Mouse (Mus musculus) limb, embryonic 12.5 days (tissue): Measurements from ENCODE around the gene Wdr93. TPM values are rescaled to one million over a fixed set of nuclear protein-coding genes. Genes with fewer than 3 reads are reported as not detected.

Source experiments
- ATAC-seq: fragments of 200-750 bp; cut with Nextera tagmentation; 2 replicates; pipeline ENCODE4 v1.8.0; 2017; ENCODE audit warnings: low read depth, moderate TSS enrichment; ENCODE audit not compliant: insufficient number of reproducible peaks, insufficient read depth, low FRiP score, low TSS enrichment
- H3K27ac ChIP-seq: fragments of 300-500 bp; sonication (generic); 2 replicates; pipeline ENCODE4 v1.5.1; 2016; ENCODE audit warnings: mild to moderate bottlenecking, moderate library complexity
- H3K27me3 ChIP-seq: fragments of 300-500 bp; sonication (generic); 2 replicates; pipeline ENCODE4 v1.6.1; 2016; ENCODE audit warnings: mild to moderate bottlenecking, moderate library complexity
- H3K36me3 ChIP-seq: fragments of 300-500 bp; sonication (generic); 2 replicates; pipeline ENCODE4 v1.6.1; 2016; ENCODE audit warnings: mild to moderate bottlenecking, moderate library complexity
- H3K4me1 ChIP-seq: fragments of 300-500 bp; sonication (generic); replicated peaks from 2 replicates; pipeline ENCODE4 v1.6.1; 2016
- H3K4me2 ChIP-seq: fragments of 300-500 bp; sonication (generic); 2 replicates; pipeline ENCODE4 v1.6.1; 2016; ENCODE audit warnings: mild to moderate bottlenecking, moderate library complexity
- H3K4me3 ChIP-seq: fragments of 300-500 bp; sonication (generic); replicated peaks from 2 replicates; pipeline ENCODE4 v1.5.1; 2016; ENCODE audit warnings: mild to moderate bottlenecking
- H3K9ac ChIP-seq: fragments of 300-500 bp; sonication (generic); replicated peaks from 2 replicates; pipeline ENCODE4 v1.6.1; 2016; ENCODE audit warnings: mild to moderate bottlenecking, moderate library complexity
- H3K9me3 ChIP-seq: fragments of 300-500 bp; sonication (generic); 2 replicates; pipeline ENCODE4 v1.6.1; 2016; ENCODE audit warnings: mild to moderate bottlenecking, moderate library complexity
- WGBS: fragments of 180-500 bp; shearing (Covaris S2); methylation state at CpG from one replicate; pipeline ENCODE4 v1.1.7; 2016; 5-methylcytosine and 5-hydroxymethylcytosine counted together
- polyA plus RNA-seq: library from polyadenylated mRNA; unstranded; fragments of >200 nt; fragmentation: Nextera tagmentation; extraction: Ambion mirVana; gene quantifications from 2 replicates; pipeline ENCODE4 v1.2.1, GENCODE M21; 2016

The Wdr93 gene
- polyA plus RNA-seq, 1 experiment from 2014 or later, result 0.35 TPM

DNA sequence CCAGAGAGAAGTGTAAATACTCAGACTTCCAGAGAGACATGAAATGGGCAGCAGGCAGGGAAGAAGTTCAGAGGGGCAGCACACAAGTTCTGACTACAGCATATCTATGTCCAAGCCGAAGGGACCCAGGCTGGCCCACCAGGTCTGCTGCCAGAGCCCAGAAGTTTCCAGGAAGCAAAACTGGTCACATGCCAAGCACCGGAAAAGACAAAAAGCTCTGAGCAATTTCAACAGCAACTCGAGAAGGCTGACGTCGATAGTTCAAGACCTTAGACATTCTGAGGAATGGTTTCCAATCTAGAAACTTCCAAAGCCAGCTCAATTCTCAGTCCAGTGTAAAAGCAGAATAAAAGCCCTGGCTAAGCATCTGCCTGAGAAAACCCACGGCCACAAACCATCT is 88.6 kb downstream of the Wdr93 start:
- no peak for ATAC-seq
- WGBS, result 77% methylated on average over 6 of the region's 6 CpGs
- no peak overlapping the region for H3K4me3 ChIP-seq
- no peak overlapping the region for H3K4me2 ChIP-seq
- no peaks in the 10 kb centered on the region for H3K9me3 ChIP-seq
- no peaks in the 10 kb centered on the region for H3K27me3 ChIP-seq
- H3K27ac ChIP-seq, result no peak overlapping the region
- H3K9ac ChIP-seq, result no peak overlapping the region
- H3K36me3 ChIP-seq, result peaks cover 41% of the 10 kb centered on the region
- no peaks in the 10 kb centered on the region for H3K4me1 ChIP-seq

DNA sequence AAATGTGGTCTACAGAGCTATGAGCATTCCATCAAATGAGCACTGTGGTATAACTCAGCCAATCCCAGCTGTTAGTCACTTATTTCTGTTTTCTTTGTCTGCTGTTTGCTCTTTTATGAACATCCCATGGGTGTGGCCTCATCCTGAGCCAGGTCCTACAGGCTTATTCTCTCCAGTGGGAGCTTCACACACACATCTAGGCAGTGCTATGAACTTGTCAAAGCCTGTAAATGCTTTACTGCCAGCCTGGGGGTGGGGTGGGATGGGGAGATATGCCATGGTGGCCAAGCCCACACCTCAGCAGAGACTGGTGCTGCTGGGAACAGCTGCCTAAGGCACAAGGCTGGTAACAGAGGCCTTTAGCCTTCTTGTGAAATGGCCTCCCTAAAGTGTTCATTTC is 90.0 kb downstream of the Wdr93 start:
- Histone ChIP-seq H3K9me3 (no peaks in the 10 kb centered on the region), H3K4me2 (no peak overlapping the region), H3K9ac (no peak overlapping the region), H3K4me3 (no peak overlapping the region), H3K4me1 (no peaks in the 10 kb centered on the region), H3K27me3 (no peaks in the 10 kb centered on the region), H3K27ac (no peak overlapping the region), H3K36me3 (peaks cover 29% of the 10 kb centered on the region)
- no peak for ATAC-seq

DNA sequence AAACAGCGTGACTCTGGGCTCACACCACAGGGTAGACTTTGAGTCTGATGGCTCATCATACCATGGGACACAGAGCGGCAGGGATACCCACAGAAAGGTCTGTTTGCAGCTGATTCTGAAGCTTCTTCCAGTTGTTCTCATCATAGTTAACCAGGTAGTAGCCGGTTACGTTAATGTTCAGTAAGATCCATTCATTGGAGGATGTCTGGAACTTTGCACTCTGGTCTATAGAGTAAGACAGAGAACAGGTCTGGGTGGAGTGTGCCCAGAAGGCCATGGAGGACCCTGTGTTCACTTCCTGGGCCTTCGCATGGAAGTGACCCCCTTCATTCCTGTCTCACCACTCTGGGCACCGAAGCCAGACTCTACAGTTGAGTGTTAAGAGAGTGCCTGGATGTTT is 92.2 kb downstream of the Wdr93 start:
- H3K4me1 ChIP-seq, result no peaks in the 10 kb centered on the region
- no peak overlapping the region for H3K27ac ChIP-seq
- no peak overlapping the region for H3K4me3 ChIP-seq
- ATAC-seq, result no peak
- peaks cover 38% of the 10 kb centered on the region for H3K36me3 ChIP-seq
- no peak overlapping the region for H3K4me2 ChIP-seq
- WGBS, result 92% methylated on average over 6 of the region's 6 CpGs
- no peaks in the 10 kb centered on the region for H3K9me3 ChIP-seq
- no peaks in the 10 kb centered on the region for H3K27me3 ChIP-seq
- H3K9ac ChIP-seq, result no peak overlapping the region

Other genes with a start within 250 kb of the Wdr93 start
- 0.15 TPM in 1 of 2 replicates, not detected in the other for gene Rhcg, start 125.5 kb upstream of the Wdr93 start, polyA plus RNA-seq
- gene Ticrr, start 83.0 kb upstream of the Wdr93 start, polyA plus RNA-seq, result 14.2 and 16.6 TPM in 2 replicates
- gene Kif7, start 27.4 kb upstream of the Wdr93 start, polyA plus RNA-seq, result 10.9 and 11.1 TPM in 2 replicates
- gene Plin1, start 10.3 kb upstream of the Wdr93 start, polyA plus RNA-seq, result not detected in 2 replicates
- 12.2 and 12.9 TPM in 2 replicates for gene Pex11a, start within 50 bp of the Wdr93 start, polyA plus RNA-seq
- not detected in 2 replicates for gene Mesp1, start 50.6 kb downstream of the Wdr93 start, polyA plus RNA-seq
- 0.14 and 0.32 TPM in 2 replicates for gene Mesp2, start 67.6 kb downstream of the Wdr93 start, polyA plus RNA-seq
- 10.6 and 11.9 TPM in 2 replicates for gene Anpep, start 117.9 kb downstream of the Wdr93 start, polyA plus RNA-seq
- gene Ap3s2, start 177.5 kb downstream of the Wdr93 start, polyA plus RNA-seq, result 32.0 and 36.0 TPM in 2 replicates
- 17.9 and 19.0 TPM in 2 replicates for gene Arpin, start 192.2 kb downstream of the Wdr93 start, polyA plus RNA-seq